Mouse (Mus musculus) cerebellum, adult 8-10 months (tissue): Measurements from ENCODE around the gene Trpv3.
"Not testable (repeated sequence)": the region's sequence is repeated elsewhere in the genome, so short reads cannot be mapped to it uniquely, and the experiment has no call there.

Source experiments
- DNase-seq: peaks from one replicate; pipeline ENCODE4 v3.0.0; 2022

Gene Trpv3

GRCm38 (mm10) chr11:73303123-73303522 lies 35.9 kb downstream of the Trpv3 start:
- no peak for DNase-seq

DNA sequence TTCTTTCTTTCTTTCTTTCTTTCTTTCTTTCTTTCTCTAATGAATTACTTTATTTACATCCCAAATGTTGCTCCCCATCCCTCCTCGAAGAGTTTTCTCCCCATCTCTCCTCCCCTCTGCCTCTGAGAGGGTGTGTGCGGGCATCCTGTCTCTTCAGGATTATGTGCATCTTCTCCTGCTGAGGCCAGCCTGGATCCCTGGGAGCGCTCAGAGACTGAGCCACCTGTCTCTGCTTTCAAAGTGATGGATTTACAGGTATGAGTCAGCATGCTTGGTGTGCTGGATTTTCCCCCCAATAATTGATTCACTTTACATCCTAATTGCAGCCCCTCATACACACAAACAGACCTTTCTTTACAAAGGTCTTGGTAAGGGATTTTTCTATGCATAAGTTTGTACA lies 48.8 kb downstream of the Trpv3 start:
- no peak for DNase-seq

DNA sequence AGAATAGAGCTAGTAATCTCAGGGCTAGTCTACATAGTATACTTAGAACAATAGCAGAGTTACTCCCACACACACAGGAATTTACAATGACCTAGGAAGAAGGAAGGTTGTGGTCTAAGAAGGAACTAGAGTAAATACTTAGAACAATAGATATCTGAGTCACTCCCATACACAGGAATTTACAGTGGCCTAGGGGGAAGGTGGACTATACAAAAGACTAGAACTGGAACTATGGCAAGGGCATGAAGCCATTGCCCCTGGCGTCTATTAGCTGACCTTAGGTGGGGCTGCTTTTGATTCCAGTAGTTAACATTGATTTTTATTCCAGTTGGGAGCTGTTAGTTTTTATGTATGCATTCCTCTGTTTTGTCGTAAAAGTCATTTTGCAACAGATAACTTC lies 51.4 kb downstream of the Trpv3 start:
- DNase-seq, result not testable (repeated sequence)

GRCm38 (mm10) chr11:73321064-73321463 lies 53.9 kb downstream of the Trpv3 start:
- DNase-seq, result not testable (repeated sequence)

GRCm38 (mm10) chr11:73323906-73324830 lies 57.0 kb downstream of the Trpv3 start:
- DNase-seq, result no peak

- no peak for DNase-seq
Observed at GRCm38 (mm10) chr11:73326485-73326886, 59.3 kb downstream of the Trpv3 start.

DNA sequence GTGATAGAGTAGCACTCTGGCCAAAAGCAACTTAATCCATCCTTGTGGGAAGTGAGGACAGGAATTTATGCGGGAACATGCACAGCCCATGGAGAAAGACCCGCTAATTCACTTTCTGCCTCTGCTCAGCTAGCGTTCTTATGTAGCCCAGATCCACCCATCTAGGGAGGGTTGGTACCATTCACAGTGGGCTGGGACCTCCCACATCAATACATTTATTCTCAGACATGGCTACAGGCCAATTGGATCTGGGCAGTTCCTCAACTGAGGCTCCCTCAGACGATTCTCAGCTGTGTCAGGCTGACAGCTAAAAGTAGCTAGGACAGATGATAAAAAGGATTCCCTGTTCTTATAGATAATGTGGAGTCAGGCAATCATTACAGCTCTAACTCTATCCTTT lies 60.2 kb downstream of the Trpv3 start:
- DNase-seq, result no peak

DNA sequence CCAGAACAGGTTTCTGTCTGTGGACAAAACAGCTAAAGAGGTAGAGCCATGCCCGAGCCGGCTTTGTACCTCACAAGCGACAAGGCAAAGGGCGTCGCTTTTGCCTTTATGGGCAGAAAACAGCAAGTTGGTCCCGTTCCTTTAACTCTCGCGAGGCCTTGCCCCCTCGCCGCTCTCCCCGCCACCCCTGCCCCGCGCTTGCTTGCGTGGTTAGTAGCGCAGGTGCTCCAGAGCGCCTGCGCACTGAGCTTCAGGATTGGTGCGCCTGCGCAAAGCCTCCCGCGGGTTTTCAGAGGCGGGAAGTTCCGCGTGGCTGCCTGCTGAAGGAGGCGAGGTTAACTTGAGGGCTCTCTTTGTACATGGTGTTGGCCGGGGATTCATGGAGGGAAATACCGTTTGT lies 62.3 kb downstream of the Trpv3 start, which contains the start of the genes Aspa, Gm49340 and Spata22:
Aspa (minus strand) TSS at position 155 of the 400 bp plus-strand sequence.
Gm49340 (plus strand) TSS at position 300 of the 400 bp plus-strand sequence.
Spata22 (plus strand) TSS at position 300 of the 400 bp plus-strand sequence.
- DNase-seq, result no peak

DNA sequence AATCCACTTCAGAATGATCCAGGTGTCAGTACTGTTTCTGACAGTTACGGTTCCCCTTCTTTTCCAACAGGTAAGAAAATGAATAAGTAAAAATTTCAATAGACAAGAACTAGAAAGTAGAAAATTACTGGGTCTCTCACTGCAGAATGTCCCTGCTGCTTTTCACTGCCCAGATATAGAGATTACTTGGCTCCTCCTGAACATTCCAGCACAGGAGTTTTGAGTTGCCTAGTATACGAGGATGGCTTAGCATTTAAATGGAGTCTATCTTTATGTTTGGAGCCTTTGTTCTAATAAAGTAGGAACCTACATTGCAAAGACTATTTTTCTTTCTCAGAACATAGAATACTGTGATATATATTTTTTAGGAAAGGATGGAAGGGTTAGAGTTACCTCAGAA lies 66.2 kb downstream of the Trpv3 start:
- no peak for DNase-seq

GRCm38 (mm10) chr11:73336919-73337318 lies 69.7 kb downstream of the Trpv3 start:
- DNase-seq, result no peak
